Comparison of ENCODE assay signal across 8 mouse cellular contexts in the genomic region with DNA sequence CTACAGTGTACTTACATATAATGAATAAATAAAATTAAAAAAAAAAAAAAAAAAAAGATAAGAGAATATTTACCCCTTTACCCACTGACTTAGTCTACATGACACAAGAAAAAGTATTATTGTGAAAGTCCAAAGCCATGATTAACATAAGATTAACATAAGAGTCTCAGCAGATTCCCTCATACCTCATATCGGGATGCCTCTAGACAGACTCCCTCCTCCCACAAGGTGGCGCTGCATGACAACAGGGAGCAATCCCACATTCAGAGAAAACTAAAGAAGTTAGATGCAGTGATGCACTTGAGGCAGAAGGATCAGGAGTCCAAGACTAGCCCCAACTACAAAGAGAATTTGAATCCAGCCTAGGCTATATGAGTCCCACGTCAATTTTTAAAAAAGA. TPM values are rescaled to one million over a fixed set of nuclear protein-coding genes. Genes with fewer than 3 reads are reported as not detected.
A peak's percentile ranks its signal among the peaks of the same experiment; 100 is the strongest.
DNase-seq lines count a peak whose midpoint lies in the region; ATAC-seq and TF ChIP-seq lines count a peak whose summit lies in the region.

No protein-coding gene starts in this region.

- no peaks in the 10 kb centered on the region for H3K27me3 ChIP-seq in embryonic facial prominence, embryonic 12.5 days
- no peaks in the 10 kb centered on the region for H3K27me3 ChIP-seq in heart, embryonic 10.5 days (ENCODE audit: insufficient read depth, poor library complexity, severe bottlenecking)
- H3K27me3 ChIP-seq in kidney, embryonic 15.5 days: no peaks in the 10 kb centered on the region
- no peaks in the 10 kb centered on the region for H3K27me3 ChIP-seq in liver, embryonic 14.5 days (ENCODE audit: control insufficient read depth, insufficient read depth, low read length)
- no peaks in the 10 kb centered on the region for H3K27me3 ChIP-seq in neural tube, embryonic 12.5 days (replicated peaks)

- H3K36me3 ChIP-seq in embryonic facial prominence, embryonic 12.5 days: no peaks in the 10 kb centered on the region
- H3K36me3 ChIP-seq in heart, embryonic 10.5 days: no peaks in the 10 kb centered on the region
- H3K36me3 ChIP-seq in kidney, embryonic 15.5 days: no peaks in the 10 kb centered on the region
- H3K36me3 ChIP-seq in liver, embryonic 14.5 days (replicated peaks; ENCODE audit: control insufficient read depth, insufficient read depth, low read depth): no peaks in the 10 kb centered on the region
- no peaks in the 10 kb centered on the region for H3K36me3 ChIP-seq in neural tube, embryonic 12.5 days

- H3K4me2 ChIP-seq in embryonic facial prominence, embryonic 12.5 days (replicated peaks): no peak overlapping the region
- H3K4me2 ChIP-seq in kidney, embryonic 15.5 days: no peak overlapping the region
- no peak overlapping the region for H3K4me2 ChIP-seq in liver, embryonic 14.5 days (ENCODE audit: low read depth)
- no peak overlapping the region for H3K4me2 ChIP-seq in neural tube, embryonic 12.5 days (replicated peaks)

- no peaks in the 10 kb centered on the region for H3K9me3 ChIP-seq in embryonic facial prominence, embryonic 12.5 days
- H3K9me3 ChIP-seq in heart, embryonic 10.5 days: no peaks in the 10 kb centered on the region
- no peaks in the 10 kb centered on the region for H3K9me3 ChIP-seq in kidney, embryonic 15.5 days (replicated peaks)
- H3K9me3 ChIP-seq in liver, embryonic 14.5 days (ENCODE audit: control insufficient read depth, low read length): no peaks in the 10 kb centered on the region
- no peaks in the 10 kb centered on the region for H3K9me3 ChIP-seq in neural tube, embryonic 12.5 days

- ATAC-seq in embryonic facial prominence, embryonic 12.5 days (ENCODE audit: insufficient number of reproducible peaks, insufficient read depth, low FRiP score, low TSS enrichment): 0 out of 2 replicates have a peak, but pooled peaks have one; percentile 56
- peak; percentile 58; the same call in 1 of the 2 replicates for ATAC-seq in kidney, embryonic 15.5 days (replicated peaks; ENCODE audit: low FRiP score)
- peak; percentile 63; the same call in 1 of the 2 replicates for ATAC-seq in liver, embryonic 14.5 days (ENCODE audit: insufficient read depth)
- ATAC-seq in neural tube, embryonic 12.5 days (ENCODE audit: low FRiP score, low read depth): peak; percentile 44; the same call in 1 of the 2 replicates

- TF ChIP-seq CTCF in liver, embryonic 14.5 days (IDR thresholded peaks at IDR 0.05; ENCODE audit: low read depth): peak; percentile 92

- peak; percentile 91 for DNase-seq in CD4-positive, CD25-positive, alpha-beta regulatory T cell, adult 2 months (ENCODE audit: low read depth, low spot score)
- peak; percentile 62 to 73 for DNase-seq in adrenal gland, postnatal 4 days (ENCODE audit: low spot score in 2 of 2)
- DNase-seq in heart, embryonic 10.5 days (ENCODE audit: low spot score): peak; percentile 87
- peak; percentile 60 to 63 (median 61) for DNase-seq in liver, embryonic 14.5 days (ENCODE audit: low read depth in 3 of 3, low spot score in 3 of 3)
- peak; percentile 36 to 44 for DNase-seq in thymus, adult 18-20 months

- no peak overlapping the region for H3K9ac ChIP-seq in embryonic facial prominence, embryonic 12.5 days
- H3K9ac ChIP-seq in kidney, embryonic 15.5 days: no peak overlapping the region
- no peak overlapping the region for H3K9ac ChIP-seq in liver, embryonic 14.5 days (replicated peaks)
- H3K9ac ChIP-seq in neural tube, embryonic 12.5 days: no peak overlapping the region

- WGBS in embryonic facial prominence, embryonic 12.5 days: 16% methylated on average over 3 of the region's 3 CpGs
- 17% methylated on average over 3 of the region's 3 CpGs for WGBS in heart, embryonic 10.5 days
- WGBS in kidney, embryonic 15.5 days: 23% methylated on average over 3 of the region's 3 CpGs
- WGBS in liver, embryonic 14.5 days (ENCODE audit: insufficient replicate concordance): 8% methylated on average over 3 of the region's 3 CpGs
- WGBS in neural tube, embryonic 12.5 days: 15% methylated on average over 3 of the region's 3 CpGs

- no peak for TF ChIP-seq EP300 in liver, embryonic 14.5 days (IDR thresholded peaks at IDR 0.05; ENCODE audit: low read depth)

- no peak overlapping the region for H3K27ac ChIP-seq in embryonic facial prominence, embryonic 12.5 days
- H3K27ac ChIP-seq in heart, embryonic 10.5 days: no peak overlapping the region
- no peak overlapping the region for H3K27ac ChIP-seq in kidney, embryonic 15.5 days
- H3K27ac ChIP-seq in liver, embryonic 14.5 days: no peak overlapping the region
- no peak overlapping the region for H3K27ac ChIP-seq in neural tube, embryonic 12.5 days

- H3K4me1 ChIP-seq in embryonic facial prominence, embryonic 12.5 days: no peaks in the 10 kb centered on the region
- peaks cover 15% of the 10 kb centered on the region for H3K4me1 ChIP-seq in heart, embryonic 10.5 days
- H3K4me1 ChIP-seq in kidney, embryonic 15.5 days: peaks cover 6% of the 10 kb centered on the region; the same call in 1 of the 2 replicates
- H3K4me1 ChIP-seq in liver, embryonic 14.5 days (replicated peaks; ENCODE audit: control insufficient read depth in 2 of 2, insufficient read depth in 2 of 2, low read length in 1 of 2): peaks cover 3 to 10% of the 10 kb centered on the region in 2 experiments; a peak in 2 of 4 replicates
- H3K4me1 ChIP-seq in neural tube, embryonic 12.5 days: no peaks in the 10 kb centered on the region

- no peak overlapping the region for H3K4me3 ChIP-seq in embryonic facial prominence, embryonic 12.5 days
- H3K4me3 ChIP-seq in heart, embryonic 10.5 days: no peak overlapping the region
- H3K4me3 ChIP-seq in kidney, embryonic 15.5 days (replicated peaks): no peak overlapping the region
- no peak overlapping the region for H3K4me3 ChIP-seq in liver, embryonic 14.5 days (ENCODE audit: insufficient read depth in 1 of 2, low read depth in 2 of 2, low read length in 2 of 2)
- H3K4me3 ChIP-seq in neural tube, embryonic 12.5 days: no peak overlapping the region

RNA-seq across cellular contexts. Expression of a gene that starts 29.7 kb away (rescaled TPM):
- 10 to 100 TPM; 26.7 to 30.5 TPM for total RNA-seq in adrenal gland, postnatal 4 days (2021)
- polyA plus RNA-seq in embryonic facial prominence, embryonic 12.5 days (2016; fragmentation: Nextera tagmentation; extraction: Ambion mirVana): 13.5 and 14.1 TPM in 2 replicates
- polyA plus RNA-seq in heart, embryonic 10.5 days (2016; fragmentation: Nextera tagmentation; extraction: Ambion mirVana): 13.6 and 16.8 TPM in 2 replicates
- 14.5 and 18.5 TPM in 2 replicates for polyA plus RNA-seq in kidney, embryonic 15.5 days (2015; fragmentation: Nextera tagmentation; extraction: Ambion mirVana)
- polyA plus RNA-seq in liver, embryonic 14.5 days (2012; rRNA removed): 2.5 and 2.8 TPM in 2 replicates
- polyA plus RNA-seq in liver, embryonic 14.5 days (2014; fragmentation: Nextera tagmentation; extraction: Ambion mirVana): 2.9 and 3.6 TPM in 2 replicates
- 17.7 and 18.3 TPM in 2 replicates for polyA plus RNA-seq in neural tube, embryonic 12.5 days (2016; fragmentation: Nextera tagmentation; extraction: Ambion mirVana)

Comparison
In these comparisons a context has a peak if more than half of its experiments do, and no peak if none do; other contexts are left out.
1. DNase-seq: peak in every context shown above with its lines; median percentile 91 in CD4-positive, CD25-positive, alpha-beta regulatory T cell, adult 2 months; 87 in heart, embryonic 10.5 days; 68 in adrenal gland, postnatal 4 days; 61 in liver, embryonic 14.5 days; 40 in thymus, adult 18-20 months.